Mouse (Mus musculus) lung, adult 10 weeks (tissue): ENCODE results near the gene Utp15. TPM values are rescaled to one million over a fixed set of nuclear protein-coding genes. Genes with fewer than 3 reads are reported as not detected.

Experiments
- polyA plus RNA-seq: library from polyadenylated mRNA; stranded (reverse); fragments of 350-450 nt; fragmentation: Illumina TruSeq; extraction: RNeasy Lipid Tissue Mini Kit (QIAGEN cat#74804); gene quantifications from one replicate; pipeline ENCODE4 v1.2.3, GENCODE M21; 2014; ENCODE audit warnings: low read depth, low replicate concordance; ENCODE audit not compliant: insufficient read depth

Utp15 gene
- polyA plus RNA-seq: 5.1 TPM

GRCm38 (mm10) chr13:98262636-98263457, at the start of gene Utp15, which contains the start of gene Ankra2:
Utp15 (minus strand) TSS chr13:98263041.
Ankra2 (plus strand) TSS chr13:98263074.

GRCm38 (mm10) chr13:98279686-98280085, 16.8 kb upstream of the Utp15 start, which contains the start of gene Gm21976:
Gm21976 (plus strand) TSS chr13:98279887.

GRCm38 (mm10) chr13:98205771-98206545, 56.9 kb downstream of the Utp15 start, which contains the start of gene Arhgef28:
Arhgef28 (minus strand) TSS chr13:98206439.

Other genes with a start within 250 kb of the Utp15 start
- 8.6 TPM for gene Arhgef28, start 56.6 kb downstream of the Utp15 start, polyA plus RNA-seq
- 13.4 TPM for gene Ankra2, start within 50 bp of the Utp15 start, polyA plus RNA-seq
- not detected for gene Gm21976, start 16.8 kb upstream of the Utp15 start, polyA plus RNA-seq
- gene Btf3, start 54.0 kb upstream of the Utp15 start, polyA plus RNA-seq: 532 TPM
- 0.06 TPM for gene Foxd1, start 91.2 kb upstream of the Utp15 start, polyA plus RNA-seq
- gene Gm10320, start 229.0 kb upstream of the Utp15 start, polyA plus RNA-seq: 1.4 TPM